Mouse (Mus musculus) embryonic facial prominence, embryonic 11.5 days (tissue): ENCODE measurements around the gene Cd2bp2. TPM values are rescaled to one million over a fixed set of nuclear protein-coding genes. Genes with fewer than 3 reads are reported as not detected.
"Not testable (repeated sequence)": the region's sequence is repeated elsewhere in the genome, so short reads cannot be mapped to it uniquely, and the experiment has no call there.

Experiments used
- ATAC-seq: fragments of 200-750 bp; cut with Nextera tagmentation; replicated peaks from 2 replicates; pipeline ENCODE4 v1.8.0; 2017; ENCODE audit warnings: low read depth; ENCODE audit not compliant: insufficient number of reproducible peaks, low FRiP score, low TSS enrichment
- DNase-seq: peaks from one replicate; pipeline ENCODE4 v3.0.0-alpha.2; 2015; ENCODE audit warnings: low spot score
- H3K27ac ChIP-seq: fragments of 300-500 bp; sonication (generic); replicated peaks from 2 replicates; pipeline ENCODE4 v1.5.1; 2014; ENCODE audit warnings: mild to moderate bottlenecking, low read depth, low read length, control low read depth
- H3K27me3 ChIP-seq: fragments of 300-500 bp; sonication (generic); 2 replicates; pipeline ENCODE4 v1.6.1; 2014; ENCODE audit warnings: mild to moderate bottlenecking, low read length, moderate library complexity, mixed read lengths; ENCODE audit not compliant: control insufficient read depth, insufficient read depth
- H3K36me3 ChIP-seq: fragments of 300-500 bp; sonication (generic); replicated peaks from 2 replicates; pipeline ENCODE4 v1.6.1; 2014; ENCODE audit warnings: low read depth, mild to moderate bottlenecking, low read length, moderate library complexity, mixed read lengths; ENCODE audit not compliant: control insufficient read depth, insufficient read depth
- H3K4me1 ChIP-seq: fragments of 300-500 bp; sonication (generic); 2 replicates; pipeline ENCODE4 v1.6.1; 2014; ENCODE audit warnings: low read length, mixed read lengths; ENCODE audit not compliant: control insufficient read depth, insufficient read depth
- H3K4me2 ChIP-seq: fragments of 300-500 bp; sonication (generic); 2 replicates; pipeline ENCODE4 v1.6.1; 2014; ENCODE audit warnings: low read depth, mild to moderate bottlenecking, control low read depth, low read length, moderate library complexity
- H3K4me3 ChIP-seq: fragments of 300-500 bp; sonication (generic); 2 replicates; pipeline ENCODE4 v1.5.1; 2014; ENCODE audit warnings: low read depth, low read length, control low read depth
- H3K9ac ChIP-seq: fragments of 300-500 bp; sonication (generic); replicated peaks from 2 replicates; pipeline ENCODE4 v1.6.1; 2014; ENCODE audit warnings: mild to moderate bottlenecking, control low read depth, low read length
- H3K9me3 ChIP-seq: fragments of 300-500 bp; sonication (generic); replicated peaks from 2 replicates; pipeline ENCODE4 v1.6.1; 2016; ENCODE audit warnings: mild to moderate bottlenecking, low read length, inconsistent platforms, mixed read lengths; ENCODE audit not compliant: control insufficient read depth
- WGBS: fragments of 180-500 bp; shearing (Covaris S2); extraction: QIAGEN DNeasy Blood & Tissue Kit; methylation state at CpG from one replicate; pipeline ENCODE4 v1.1.7; 2014; 5-methylcytosine and 5-hydroxymethylcytosine counted together
- polyA plus RNA-seq: library from polyadenylated mRNA; unstranded; fragments of >200 nt; fragmentation: Nextera tagmentation; extraction: Ambion mirVana; gene quantifications from 2 replicates; pipeline ENCODE4 v1.2.1, GENCODE M21; 2014

Cd2bp2 gene
- polyA plus RNA-seq, 1 experiment from 2014 or later = 74.0 TPM

GRCm38 (mm10) chr7:127183345-127183744 lies 12.5 kb downstream of the Cd2bp2 start:
- Histone ChIP-seq H3K27ac (no peak overlapping the region), H3K27me3 (no peaks in the 10 kb centered on the region), H3K4me1 (no peaks in the 10 kb centered on the region), H3K4me3 (no peak overlapping the region), H3K9ac (no peak overlapping the region), H3K4me2 (no peak overlapping the region), H3K9me3 (no peaks in the 10 kb centered on the region), H3K36me3 (no peaks in the 10 kb centered on the region)
- DNase-seq = no peak
- no peak for ATAC-seq
- 76% methylated on average over 8 of the region's 8 CpGs for WGBS

GRCm38 (mm10) chr7:127181724-127182123 lies 14.1 kb downstream of the Cd2bp2 start:
- not testable (repeated sequence) for H3K27ac ChIP-seq, H3K4me2 ChIP-seq, H3K9me3 ChIP-seq, H3K9ac ChIP-seq, H3K36me3 ChIP-seq, ATAC-seq, H3K4me3 ChIP-seq, DNase-seq, H3K4me1 ChIP-seq, H3K27me3 ChIP-seq
- 29% methylated on average over 3 of the region's 3 CpGs for WGBS

- no peak for DNase-seq
Measured at GRCm38 (mm10) chr7:127180783-127181182, 15.1 kb downstream of the Cd2bp2 start.

GRCm38 (mm10) chr7:127176937-127177336 lies 18.9 kb downstream of the Cd2bp2 start:
- WGBS = 69% methylated on average over 4 of the region's 4 CpGs
- H3K4me3 ChIP-seq = no peak overlapping the region
- H3K27me3 ChIP-seq = no peaks in the 10 kb centered on the region
- H3K27ac ChIP-seq = no peak overlapping the region
- no peaks in the 10 kb centered on the region for H3K36me3 ChIP-seq
- H3K9ac ChIP-seq = no peak overlapping the region
- no peaks in the 10 kb centered on the region for H3K4me1 ChIP-seq
- no peak overlapping the region for H3K4me2 ChIP-seq
- no peaks in the 10 kb centered on the region for H3K9me3 ChIP-seq
- ATAC-seq (no peak), DNase-seq (no peak)

More at GRCm38 (mm10) chr7:127180783-127181182, 15.1 kb downstream of the Cd2bp2 start:
- Histone ChIP-seq H3K36me3 (no peaks in the 10 kb centered on the region), H3K9me3 (no peaks in the 10 kb centered on the region), H3K27ac (no peak overlapping the region), H3K4me3 (no peak overlapping the region), H3K27me3 (no peaks in the 10 kb centered on the region), H3K4me1 (no peaks in the 10 kb centered on the region), H3K4me2 (no peak overlapping the region), H3K9ac (no peak overlapping the region)
- WGBS = 73% methylated on average over 2 of the region's 2 CpGs
- no peak for ATAC-seq

GRCm38 (mm10) chr7:127166501-127166900 lies 29.3 kb downstream of the Cd2bp2 start:
- 93% methylated on average over 5 of the region's 5 CpGs for WGBS
- Histone ChIP-seq H3K9ac (no peak overlapping the region), H3K4me3 (no peak overlapping the region), H3K36me3 (no peaks in the 10 kb centered on the region), H3K27me3 (no peaks in the 10 kb centered on the region), H3K4me1 (no peaks in the 10 kb centered on the region), H3K27ac (no peak overlapping the region), H3K4me2 (no peak overlapping the region), H3K9me3 (no peaks in the 10 kb centered on the region)
- DNase-seq = no peak
- no peak for ATAC-seq

- DNase-seq = no peak
- no peak for ATAC-seq
- H3K4me3 ChIP-seq = no peak overlapping the region
- H3K4me2 ChIP-seq = no peak overlapping the region
- no peaks in the 10 kb centered on the region for H3K9me3 ChIP-seq
- H3K27ac ChIP-seq = no peak overlapping the region
- 86% methylated on average over 12 of the region's 12 CpGs for WGBS
- H3K27me3 ChIP-seq = no peaks in the 10 kb centered on the region
- H3K4me1 ChIP-seq = no peaks in the 10 kb centered on the region
- H3K36me3 ChIP-seq = no peaks in the 10 kb centered on the region
- H3K9ac ChIP-seq = no peak overlapping the region
Measured at GRCm38 (mm10) chr7:127165607-127166493, 30.0 kb downstream of the Cd2bp2 start.

GRCm38 (mm10) chr7:127164002-127164401 lies 31.8 kb downstream of the Cd2bp2 start:
- H3K4me1 ChIP-seq = no peaks in the 10 kb centered on the region
- 81% methylated on average over 4 of the region's 4 CpGs for WGBS
- ATAC-seq (no peak), DNase-seq (no peak)
- no peak overlapping the region for H3K4me3 ChIP-seq
- H3K9me3 ChIP-seq = no peaks in the 10 kb centered on the region
- H3K9ac ChIP-seq = no peak overlapping the region
- H3K27ac ChIP-seq = no peak overlapping the region
- H3K27me3 ChIP-seq = no peaks in the 10 kb centered on the region
- no peaks in the 10 kb centered on the region for H3K36me3 ChIP-seq
- no peak overlapping the region for H3K4me2 ChIP-seq

GRCm38 (mm10) chr7:127162546-127162945 lies 33.3 kb downstream of the Cd2bp2 start:
- 88% methylated on average over 5 of the region's 5 CpGs for WGBS
- no peak for DNase-seq

More at GRCm38 (mm10) chr7:127162546-127162945, 33.3 kb downstream of the Cd2bp2 start:
- no peaks in the 10 kb centered on the region for H3K27me3 ChIP-seq
- no peak overlapping the region for H3K9ac ChIP-seq
- H3K9me3 ChIP-seq = no peaks in the 10 kb centered on the region
- no peak overlapping the region for H3K4me2 ChIP-seq
- no peak for ATAC-seq
- no peak overlapping the region for H3K4me3 ChIP-seq
- no peaks in the 10 kb centered on the region for H3K36me3 ChIP-seq
- no peaks in the 10 kb centered on the region for H3K4me1 ChIP-seq
- H3K27ac ChIP-seq = no peak overlapping the region
